Mouse (Mus musculus) hindbrain, embryonic 15.5 days (tissue): ENCODE measurements around the gene Dkk2. TPM values are rescaled to one million over a fixed set of nuclear protein-coding genes. Genes with fewer than 3 reads are reported as not detected.
"Not testable (repeated sequence)": the region's sequence is repeated elsewhere in the genome, so short reads cannot be mapped to it uniquely, and the experiment has no call there.

ENCODE experiments used
- ATAC-seq: fragments of 200-750 bp; cut with Nextera tagmentation; 2 replicates; pipeline ENCODE4 v1.8.0; 2017; ENCODE audit warnings: low read depth, moderate number of reproducible peaks, moderate TSS enrichment; ENCODE audit not compliant: low FRiP score
- H3K27ac ChIP-seq: fragments of 300-500 bp; sonication (generic); replicated peaks from 2 replicates; pipeline ENCODE4 v1.5.1; 2015; ENCODE audit warnings: mild to moderate bottlenecking, inconsistent platforms
- H3K27me3 ChIP-seq: fragments of 300-500 bp; sonication (generic); 2 replicates; pipeline ENCODE4 v1.6.1; 2015; ENCODE audit warnings: control low read depth, inconsistent platforms
- H3K36me3 ChIP-seq: fragments of 300-500 bp; sonication (generic); 2 replicates; pipeline ENCODE4 v1.6.1; 2015; ENCODE audit warnings: control low read depth, inconsistent platforms
- H3K4me1 ChIP-seq: fragments of 300-500 bp; sonication (generic); replicated peaks from 2 replicates; pipeline ENCODE4 v1.6.1; 2015; ENCODE audit warnings: control low read depth, inconsistent platforms
- H3K4me2 ChIP-seq: fragments of 300-500 bp; sonication (generic); 2 replicates; pipeline ENCODE4 v1.6.1; 2015; ENCODE audit warnings: moderate library complexity, mild to moderate bottlenecking, inconsistent platforms
- H3K4me3 ChIP-seq: fragments of 300-500 bp; sonication (generic); 2 replicates; pipeline ENCODE4 v1.5.1; 2015; ENCODE audit warnings: mild to moderate bottlenecking, inconsistent platforms
- H3K9ac ChIP-seq: fragments of 300-500 bp; sonication (generic); 2 replicates; pipeline ENCODE4 v1.6.1; 2015; ENCODE audit warnings: inconsistent platforms
- H3K9me3 ChIP-seq: fragments of 300-500 bp; sonication (generic); 2 replicates; pipeline ENCODE4 v1.6.1; 2016; ENCODE audit warnings: control low read depth, inconsistent platforms
- WGBS: fragments of 180-500 bp; shearing (Covaris S2); methylation state at CpG from one replicate; pipeline ENCODE4 v1.1.7; 2015; 5-methylcytosine and 5-hydroxymethylcytosine counted together
- polyA plus RNA-seq: library from polyadenylated mRNA; unstranded; fragments of >200 nt; fragmentation: Nextera tagmentation; extraction: Ambion mirVana; gene quantifications from 2 replicates; pipeline ENCODE4 v1.2.1, GENCODE M21; 2015

Dkk2 gene
- 1.6 and 2.3 TPM in 2 replicates for polyA plus RNA-seq

DNA sequence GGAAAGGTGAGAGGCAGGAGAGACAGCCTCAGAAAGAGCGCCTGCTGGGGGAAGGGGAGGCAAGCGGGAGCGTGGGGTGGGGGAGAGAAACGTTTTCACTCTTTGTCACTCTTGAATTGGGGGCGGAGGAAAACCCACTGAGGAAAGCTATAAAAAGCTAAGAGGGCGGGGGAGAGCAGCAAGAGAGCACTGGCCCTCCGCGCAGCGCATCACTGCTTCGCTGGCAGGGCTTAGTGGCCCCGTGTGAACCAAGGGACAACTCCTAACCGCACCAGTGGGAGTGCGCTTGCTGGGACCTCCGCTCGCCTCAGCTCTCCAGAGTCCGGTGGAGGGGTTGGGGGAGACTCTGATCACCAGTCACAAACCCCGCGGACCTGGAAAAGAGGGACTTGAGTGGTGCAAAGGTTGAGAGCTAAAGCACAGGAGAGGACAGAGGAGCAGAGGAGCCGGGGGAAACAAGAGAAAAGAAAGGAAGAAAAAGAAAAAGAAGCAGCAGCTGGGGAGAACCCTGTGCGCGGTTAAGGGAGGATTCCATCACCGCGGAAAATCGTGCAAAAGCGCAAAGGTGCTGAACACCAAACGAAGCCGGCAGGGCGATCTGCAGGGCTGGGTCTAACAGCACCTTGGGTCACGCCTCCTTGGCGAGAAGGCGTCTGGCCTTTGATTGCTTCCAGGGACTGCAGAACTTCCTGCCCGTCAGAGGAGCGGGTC lies at the start of gene Dkk2:
Dkk2 (plus strand) TSS at position 181 of the 711 bp plus-strand sequence.
- peaks cover 26% of the 10 kb centered on the region for H3K27me3 ChIP-seq
- peak within 1 kb of the TSS; percentile 52 for H3K4me3 ChIP-seq
- ATAC-seq = no peak
- under 1% methylated on average over 33 of the region's 33 CpGs for whole genome bisulfite sequencing
- H3K4me2 ChIP-seq = peak within 1 kb of the TSS; percentile 100
- H3K27ac ChIP-seq = no peak within 1 kb of the TSS
- H3K9me3 ChIP-seq = no peaks in the 10 kb centered on the region
- H3K4me1 ChIP-seq = peaks cover 41% of the 10 kb centered on the region
- H3K9ac ChIP-seq = peak within 1 kb of the TSS; percentile 40
- H3K36me3 ChIP-seq = no peaks in the 10 kb centered on the region

DNA sequence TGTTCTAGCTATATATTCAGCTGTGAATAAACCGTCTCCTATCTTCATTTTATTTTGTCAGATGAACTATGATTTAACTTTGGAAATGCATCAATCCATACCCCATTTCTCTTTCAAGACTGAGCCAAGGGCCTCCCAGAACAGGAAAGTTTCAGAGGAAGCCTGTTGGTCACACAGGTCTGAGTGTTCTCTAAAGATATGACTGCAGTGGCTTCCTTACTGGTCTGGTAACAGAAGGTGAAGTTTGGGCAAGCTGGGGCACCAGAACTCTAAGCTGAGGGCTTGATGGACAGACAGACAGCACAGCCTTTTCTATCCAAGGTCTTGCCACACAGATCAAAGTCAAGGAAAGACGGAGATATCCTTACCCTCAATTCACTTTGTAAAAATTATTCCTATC lies 48.4 kb upstream of the Dkk2 start:
- no peaks in the 10 kb centered on the region for H3K9me3 ChIP-seq
- no peaks in the 10 kb centered on the region for H3K27me3 ChIP-seq
- 94% methylated on average over 2 of the region's 2 CpGs for WGBS

DNA sequence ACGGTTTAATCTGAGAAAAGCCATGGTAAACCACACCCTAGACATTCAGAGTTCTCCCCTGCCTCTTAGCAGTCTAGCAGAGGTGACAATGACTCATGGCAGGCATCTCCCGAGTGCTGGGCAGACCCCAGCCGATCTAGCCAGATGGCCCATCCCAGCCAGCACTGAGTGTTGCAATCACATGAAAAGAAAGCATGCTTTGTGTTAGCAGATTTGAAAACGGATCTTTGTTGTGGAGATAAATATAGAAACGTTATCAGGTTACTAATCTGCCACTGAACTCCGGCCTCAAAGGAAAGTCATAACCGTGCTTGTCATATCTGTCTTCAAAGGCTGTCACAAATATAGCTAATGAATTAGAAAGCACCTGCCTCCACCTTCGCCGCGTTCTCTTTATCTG lies 47.4 kb upstream of the Dkk2 start:
- WGBS = 58% methylated on average over 10 of the region's 10 CpGs
- ATAC-seq = no peak
- no peaks in the 10 kb centered on the region for H3K36me3 ChIP-seq
- H3K27me3 ChIP-seq = no peaks in the 10 kb centered on the region
- no peaks in the 10 kb centered on the region; the same call in 1 of the 2 replicates for H3K4me1 ChIP-seq
- no peak overlapping the region for H3K9ac ChIP-seq
- no peak overlapping the region for H3K27ac ChIP-seq
- H3K4me3 ChIP-seq = no peak overlapping the region
- H3K9me3 ChIP-seq = no peaks in the 10 kb centered on the region
- H3K4me2 ChIP-seq = no peak overlapping the region

More for the DNA sequence above, 48.4 kb upstream of the Dkk2 start:
- no peaks in the 10 kb centered on the region for H3K36me3 ChIP-seq
- no peaks in the 10 kb centered on the region; the same call in 1 of the 2 replicates for H3K4me1 ChIP-seq
- H3K27ac ChIP-seq = no peak overlapping the region
- no peak overlapping the region for H3K9ac ChIP-seq
- no peak overlapping the region for H3K4me3 ChIP-seq
- ATAC-seq = no peak
- H3K4me2 ChIP-seq = no peak overlapping the region

DNA sequence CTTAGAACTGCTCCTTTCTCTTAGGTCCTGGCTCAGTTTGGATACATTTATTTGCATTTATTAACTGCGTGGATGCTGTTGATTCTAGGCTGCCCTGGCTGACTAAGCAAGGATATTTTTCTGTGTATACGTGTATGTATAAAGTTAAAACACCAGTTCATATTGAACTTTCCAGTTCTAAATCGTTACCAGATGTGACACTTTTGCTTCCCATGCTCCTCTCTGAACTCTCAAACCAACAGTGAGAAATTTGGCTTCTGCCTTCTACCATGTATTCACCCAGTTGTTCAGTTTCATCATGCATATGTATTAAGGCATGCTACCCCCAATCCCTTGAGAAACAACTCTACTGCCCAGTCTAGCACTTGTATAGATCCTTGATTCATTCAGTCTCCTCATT lies 45.0 kb upstream of the Dkk2 start:
- no peaks in the 10 kb centered on the region for H3K36me3 ChIP-seq
- WGBS = 81% methylated on average over 3 of the region's 3 CpGs
- H3K9ac ChIP-seq = no peak overlapping the region
- no peak overlapping the region for H3K4me3 ChIP-seq
- H3K4me2 ChIP-seq = no peak overlapping the region
- no peak for ATAC-seq
- no peaks in the 10 kb centered on the region for H3K27me3 ChIP-seq
- no peak overlapping the region for H3K27ac ChIP-seq
- no peaks in the 10 kb centered on the region for H3K9me3 ChIP-seq
- H3K4me1 ChIP-seq = no peaks in the 10 kb centered on the region

DNA sequence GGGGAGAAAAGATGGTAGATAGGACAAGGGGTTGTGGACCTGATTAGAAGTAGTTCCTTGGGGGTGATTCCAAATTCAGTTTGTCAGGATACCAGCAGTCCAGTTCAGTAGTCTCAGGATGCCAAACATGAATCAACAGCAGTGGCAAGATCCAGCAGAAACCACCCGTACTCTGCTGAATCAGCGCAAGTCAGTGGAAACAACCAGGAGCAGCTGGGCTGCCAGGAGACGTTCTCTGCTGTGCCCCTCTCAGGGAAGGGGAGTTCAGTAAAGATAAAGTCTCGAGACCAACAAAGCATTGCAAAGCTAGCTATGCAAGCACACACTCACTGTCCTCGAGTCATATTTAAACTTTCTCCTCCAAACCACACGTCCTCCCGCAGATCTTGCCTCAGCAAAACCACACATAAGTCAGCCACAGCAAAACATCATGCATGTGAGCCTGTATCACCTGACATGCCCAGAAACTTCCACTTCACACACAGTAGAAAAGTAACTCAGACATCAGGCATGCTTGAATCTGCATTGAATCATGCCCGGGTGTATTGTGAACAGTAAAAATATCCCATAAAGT lies 34.1 kb upstream of the Dkk2 start:
- ATAC-seq = no peak
- Histone ChIP-seq H3K36me3 (no peaks in the 10 kb centered on the region), H3K4me1 (no peaks in the 10 kb centered on the region), H3K4me2 (no peak overlapping the region), H3K4me3 (no peak overlapping the region), H3K27ac (no peak overlapping the region), H3K27me3 (no peaks in the 10 kb centered on the region), H3K9ac (no peak overlapping the region), H3K9me3 (no peaks in the 10 kb centered on the region)
- 92% methylated on average over 8 of the region's 8 CpGs for WGBS

DNA sequence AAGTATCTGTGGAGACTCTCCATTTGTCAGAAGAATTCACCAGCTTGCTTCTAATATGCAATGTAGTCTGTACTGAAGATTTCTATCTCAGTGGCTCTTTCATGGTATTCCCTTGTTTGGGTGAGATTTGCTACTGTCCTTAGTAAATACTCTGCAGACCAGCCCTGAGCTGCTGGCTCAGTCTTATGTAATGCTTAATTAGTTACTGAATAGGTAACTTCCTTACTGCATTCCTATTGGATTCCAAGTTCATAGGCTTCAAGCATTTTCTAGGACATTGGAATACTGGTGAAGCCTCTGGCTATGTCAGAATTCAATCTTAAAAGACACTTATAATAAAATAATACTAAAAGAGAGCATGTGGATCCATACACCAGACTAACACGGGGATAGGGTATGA lies 22.3 kb upstream of the Dkk2 start:
- not testable (repeated sequence) for H3K9ac ChIP-seq, H3K4me3 ChIP-seq, ATAC-seq, H3K4me1 ChIP-seq, H3K4me2 ChIP-seq, H3K27ac ChIP-seq, H3K27me3 ChIP-seq, H3K36me3 ChIP-seq, H3K9me3 ChIP-seq
- 75% methylated on average over 1 of the region's 1 CpGs for WGBS

DNA sequence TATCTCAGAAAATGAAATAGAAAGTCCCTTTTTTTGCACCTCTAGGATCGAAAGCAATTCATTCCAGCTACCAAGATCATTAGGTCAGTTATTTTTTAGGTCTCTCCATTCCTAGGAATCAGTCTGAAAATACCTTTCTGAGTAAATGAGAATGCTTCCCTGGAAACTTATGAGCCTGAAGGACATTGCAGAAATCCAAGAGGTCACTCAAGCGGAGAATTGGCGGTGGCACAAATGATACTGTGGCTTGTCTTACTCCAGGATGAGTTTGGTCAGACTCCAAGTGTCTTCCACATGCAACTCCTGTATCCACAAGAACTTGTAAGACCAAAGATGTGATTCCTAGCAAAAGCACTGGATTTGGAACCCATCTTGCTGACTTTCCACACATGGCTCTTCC lies 21.7 kb upstream of the Dkk2 start:
- Histone ChIP-seq H3K27me3 (no peaks in the 10 kb centered on the region), H3K4me1 (no peaks in the 10 kb centered on the region), H3K27ac (no peak overlapping the region), H3K9ac (no peak overlapping the region), H3K4me3 (no peak overlapping the region), H3K4me2 (no peak overlapping the region), H3K9me3 (no peaks in the 10 kb centered on the region), H3K36me3 (no peaks in the 10 kb centered on the region)
- WGBS = 97% methylated on average over 3 of the region's 3 CpGs
- ATAC-seq = no peak

DNA sequence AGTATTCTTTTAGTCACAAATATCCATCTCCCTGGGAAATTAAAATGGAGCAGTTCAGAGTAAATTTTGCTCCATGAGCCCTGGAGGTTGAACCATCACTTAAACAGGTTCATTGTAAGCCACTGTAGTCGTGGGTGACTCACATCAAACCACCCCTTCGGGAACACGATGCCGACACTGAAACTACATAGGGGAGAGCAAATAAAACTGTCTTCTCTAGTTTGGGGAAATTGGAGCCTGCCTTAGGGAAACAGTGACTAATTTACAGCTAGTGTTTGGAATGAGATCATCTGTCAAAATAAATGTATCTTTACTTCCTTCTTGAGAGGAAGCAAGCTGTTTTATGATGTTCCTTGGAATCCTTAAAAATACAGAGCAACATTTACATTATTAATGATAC lies 21.1 kb upstream of the Dkk2 start:
- no peak overlapping the region for H3K4me3 ChIP-seq
- H3K27ac ChIP-seq = no peak overlapping the region
- no peak overlapping the region for H3K9ac ChIP-seq
- H3K4me1 ChIP-seq = no peaks in the 10 kb centered on the region
- no peak overlapping the region for H3K4me2 ChIP-seq
- ATAC-seq = no peak
- H3K36me3 ChIP-seq = no peaks in the 10 kb centered on the region
- no peaks in the 10 kb centered on the region for H3K27me3 ChIP-seq
- H3K9me3 ChIP-seq = no peaks in the 10 kb centered on the region
- WGBS = 67% methylated on average over 4 of the region's 4 CpGs

DNA sequence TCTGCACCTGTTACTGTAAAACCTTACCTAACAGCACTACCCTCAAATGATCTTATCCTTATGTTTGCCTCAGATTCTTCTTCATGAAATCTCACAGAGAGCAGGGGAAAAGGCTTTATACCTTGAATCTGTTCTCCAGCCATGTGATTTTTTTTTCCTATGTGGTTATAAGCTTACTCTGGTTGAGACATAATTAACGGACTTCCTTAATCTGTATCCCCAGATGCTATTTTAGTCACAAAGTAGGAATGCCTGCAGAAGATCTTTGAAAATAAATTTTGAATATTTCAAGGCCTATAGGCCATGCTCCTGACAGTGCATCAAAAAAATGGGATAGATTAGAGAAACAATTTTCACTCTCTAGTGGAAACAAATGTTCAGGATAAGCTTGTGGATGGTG lies 20.2 kb upstream of the Dkk2 start:
- 77% methylated on average over 1 of the region's 1 CpGs for WGBS

DNA sequence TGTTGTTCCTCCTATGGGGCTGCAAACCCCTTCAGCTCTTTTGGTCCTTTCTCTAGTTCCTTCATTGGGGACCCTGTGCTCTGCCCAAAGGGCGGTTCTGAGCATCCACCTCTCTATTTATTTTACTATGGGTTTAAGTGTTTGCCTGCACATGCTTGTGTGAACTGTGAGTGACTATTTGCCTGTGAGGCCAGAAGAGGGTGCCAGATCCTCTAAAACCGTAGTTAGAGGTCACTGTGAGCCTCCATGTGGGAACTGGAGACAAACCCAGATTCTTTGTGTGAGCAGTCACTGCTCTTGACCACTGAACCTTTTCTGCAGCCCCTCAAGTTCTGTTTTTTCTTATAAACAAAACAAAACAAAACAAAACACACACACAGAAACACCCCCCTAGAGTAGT lies 14.1 kb upstream of the Dkk2 start:
- no peaks in the 10 kb centered on the region for H3K9me3 ChIP-seq
- no peak overlapping the region for H3K9ac ChIP-seq
- no peaks in the 10 kb centered on the region for H3K4me1 ChIP-seq
- no peak overlapping the region for H3K27ac ChIP-seq
- no peak overlapping the region for H3K4me3 ChIP-seq
- no peak overlapping the region for H3K4me2 ChIP-seq
- 45% methylated on average over 2 of the region's 2 CpGs for WGBS
- no peaks in the 10 kb centered on the region for H3K36me3 ChIP-seq
- no peaks in the 10 kb centered on the region for H3K27me3 ChIP-seq
- ATAC-seq = no peak

More for the DNA sequence above, 20.2 kb upstream of the Dkk2 start:
- H3K4me3 ChIP-seq = no peak overlapping the region
- H3K4me1 ChIP-seq = no peaks in the 10 kb centered on the region
- no peak overlapping the region for H3K9ac ChIP-seq
- no peak overlapping the region for H3K4me2 ChIP-seq
- no peaks in the 10 kb centered on the region for H3K27me3 ChIP-seq
- H3K36me3 ChIP-seq = no peaks in the 10 kb centered on the region
- H3K9me3 ChIP-seq = no peaks in the 10 kb centered on the region
- no peak overlapping the region for H3K27ac ChIP-seq
- ATAC-seq = no peak

DNA sequence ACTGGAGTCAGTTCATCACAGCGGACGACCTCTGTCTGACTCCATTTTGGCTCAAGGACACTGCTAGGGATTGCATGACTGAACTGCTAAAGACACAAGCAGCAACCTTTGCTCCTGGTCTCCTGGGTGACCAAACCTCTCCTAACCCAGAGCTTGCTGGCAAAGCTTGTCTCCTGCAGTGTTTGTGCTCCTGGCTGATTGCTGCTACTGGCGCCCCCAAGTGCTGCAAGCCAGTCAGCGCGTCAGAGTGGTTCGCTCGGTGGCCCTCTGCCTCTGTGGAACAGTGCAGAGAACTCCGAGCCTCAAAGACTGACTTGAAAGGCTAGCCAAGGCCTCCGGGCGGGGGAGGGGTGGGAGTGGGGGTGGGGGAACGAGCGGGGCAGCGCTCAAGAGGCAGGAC lies 1.1 kb upstream of the Dkk2 start:
- Histone ChIP-seq H3K27ac (no peak overlapping the region), H3K36me3 (no peaks in the 10 kb centered on the region), H3K4me2 (peak overlapping the region; percentile 100), H3K27me3 (peaks cover 26% of the 10 kb centered on the region), H3K9ac (no peak overlapping the region), H3K4me1 (peaks cover 41% of the 10 kb centered on the region), H3K4me3 (peak overlapping the region; percentile 52), H3K9me3 (no peaks in the 10 kb centered on the region)
- ATAC-seq = peak; percentile 70
- WGBS = 6% methylated on average over 13 of the region's 13 CpGs

DNA sequence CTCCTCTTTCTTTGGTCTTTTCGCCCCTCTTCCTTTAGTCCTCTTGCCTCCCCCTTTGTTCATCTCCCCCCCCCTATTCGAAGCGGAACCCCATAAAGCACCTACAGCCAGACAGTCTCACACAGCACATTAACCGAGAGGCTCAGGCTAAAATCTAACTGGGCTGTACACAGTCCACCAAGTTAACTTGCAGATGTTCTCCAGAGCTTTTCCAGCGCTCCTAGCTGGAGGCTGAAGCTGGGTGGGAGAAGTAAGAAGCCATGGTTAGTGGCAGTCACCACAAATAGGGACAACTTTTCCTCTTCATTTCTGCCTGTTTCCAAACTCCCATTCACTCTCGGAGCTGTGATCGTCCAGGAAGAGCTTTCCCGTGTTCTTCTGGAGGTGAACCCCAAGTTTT lies 412 bp upstream of the Dkk2 start:
- under 1% methylated on average over 8 of the region's 8 CpGs for WGBS
- no peaks in the 10 kb centered on the region for H3K36me3 ChIP-seq
- H3K9ac ChIP-seq = 0 out of 2 replicates have a peak overlapping the region, but pooled peaks have one; percentile 40
- peak overlapping the region; percentile 100 for H3K4me2 ChIP-seq
- H3K4me1 ChIP-seq = peaks cover 41% of the 10 kb centered on the region
- H3K9me3 ChIP-seq = no peaks in the 10 kb centered on the region
- H3K27ac ChIP-seq = no peak overlapping the region
- peak overlapping the region; percentile 52 for H3K4me3 ChIP-seq
- ATAC-seq = no peak
- peaks cover 26% of the 10 kb centered on the region for H3K27me3 ChIP-seq
